Mouse (Mus musculus) hindbrain, postnatal 0 days (tissue): ENCODE results near the gene Mapkapk2. TPM values are rescaled to one million over a fixed set of nuclear protein-coding genes. Genes with fewer than 3 reads are reported as not detected.
A peak's percentile ranks its signal among the peaks of the same experiment; 100 is the strongest.

Experiments used
- ATAC-seq: fragments of 200-750 bp; cut with Nextera tagmentation; 2 replicates; pipeline ENCODE4 v1.8.0; 2017; ENCODE audit warnings: mild to moderate bottlenecking, moderate TSS enrichment, moderate library complexity
- DNase-seq: peaks from one replicate; pipeline ENCODE4 v3.0.0-alpha.2; 2015; ENCODE audit warnings: low spot score
- H3K27ac ChIP-seq: fragments of 300-500 bp; sonication (generic); 2 replicates; pipeline ENCODE4 v1.5.1; 2014; ENCODE audit warnings: mild to moderate bottlenecking
- H3K27me3 ChIP-seq: fragments of 300-500 bp; sonication (generic); 2 replicates; pipeline ENCODE4 v1.6.1; 2014; ENCODE audit warnings: low read length, mixed read lengths; ENCODE audit not compliant: insufficient read depth
- H3K36me3 ChIP-seq: fragments of 300-500 bp; sonication (generic); 2 replicates; pipeline ENCODE4 v1.6.1; 2014; ENCODE audit warnings: low read length, mixed read lengths; ENCODE audit not compliant: insufficient read depth
- H3K4me1 ChIP-seq: fragments of 300-500 bp; sonication (generic); 2 replicates; pipeline ENCODE4 v1.6.1; 2014; ENCODE audit warnings: antibody characterized with exemption, low read length, mixed read lengths; ENCODE audit not compliant: insufficient read depth
- H3K4me2 ChIP-seq: fragments of 300-500 bp; sonication (generic); 2 replicates; pipeline ENCODE4 v1.6.1; 2014; ENCODE audit warnings: low read depth, mild to moderate bottlenecking, low read length, moderate library complexity, mixed read lengths
- H3K4me3 ChIP-seq: fragments of 300-500 bp; sonication (generic); 2 replicates; pipeline ENCODE4 v1.5.1; 2014; ENCODE audit warnings: low read length
- H3K9ac ChIP-seq: fragments of 300-500 bp; sonication (generic); replicated peaks from 2 replicates; pipeline ENCODE4 v1.6.1; 2014; ENCODE audit warnings: mild to moderate bottlenecking, low read length, moderate library complexity, mixed read lengths
- H3K9me3 ChIP-seq: fragments of 300-500 bp; sonication (generic); 2 replicates; pipeline ENCODE4 v1.6.1; 2016; ENCODE audit warnings: low read length, mixed read lengths
- CTCF ChIP-seq: IDR thresholded peaks from 2 replicates; pipeline ENCODE4 v1.5.1; 2016; ENCODE audit warnings: antibody characterized with exemption, control low read depth, low read depth
- WGBS: fragments of 180-500 bp; shearing (Covaris S2); extraction: QIAGEN DNeasy Blood & Tissue Kit; methylation state at CpG from one replicate; pipeline ENCODE4 v1.1.7; 2014; 5-methylcytosine and 5-hydroxymethylcytosine counted together
- polyA plus RNA-seq: library from polyadenylated mRNA; unstranded; fragments of >200 nt; fragmentation: Nextera tagmentation; extraction: Ambion mirVana; gene quantifications from 2 replicates; pipeline ENCODE4 v1.2.1, GENCODE M21; 2015
- total RNA-seq: library from RNA; depleted of rRNA; stranded (reverse); fragments of >200 nt; gene quantifications from 2 replicates; pipeline ENCODE4 v1.2.3, GENCODE M21; 2014

The Mapkapk2 gene
- total and polyA plus RNA-seq, 2 experiments from 2014 or later = 21.2 to 71.1 TPM

DNA sequence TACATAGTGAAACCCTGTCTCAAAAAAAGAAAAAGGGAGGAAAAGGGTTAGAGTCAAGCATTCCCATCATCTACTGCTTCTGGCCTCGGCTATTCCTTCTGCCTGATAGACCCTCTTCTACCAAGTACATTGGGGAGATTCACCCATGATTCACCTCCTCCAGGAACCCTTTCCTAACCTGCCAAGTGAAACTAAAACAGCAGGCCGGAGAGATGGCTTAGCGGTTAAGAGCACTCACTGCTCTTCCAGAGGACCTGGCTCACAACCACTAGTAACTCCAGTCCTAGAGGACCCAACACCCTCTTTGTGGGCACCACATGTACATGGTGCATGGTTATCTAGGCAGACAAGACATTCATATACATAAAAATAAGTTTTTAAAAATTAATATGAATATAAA lies 12.4 kb downstream of the Mapkapk2 start:
- no peak overlapping the region for H3K4me3 ChIP-seq
- no peak overlapping the region for H3K4me2 ChIP-seq
- H3K4me1 ChIP-seq = peaks cover 52% of the 10 kb centered on the region
- no peak for ATAC-seq
- H3K9ac ChIP-seq = no peak overlapping the region
- TF ChIP-seq CTCF = no peak
- WGBS = 67% methylated on average over 3 of the region's 3 CpGs
- DNase-seq = no peak
- H3K27me3 ChIP-seq = no peaks in the 10 kb centered on the region
- H3K9me3 ChIP-seq = no peaks in the 10 kb centered on the region
- no peaks in the 10 kb centered on the region for H3K36me3 ChIP-seq
- H3K27ac ChIP-seq = no peak overlapping the region

- 39% methylated on average over 8 of the region's 8 CpGs for WGBS
These were observed 13.3 kb downstream of the Mapkapk2 start for GRCm38 (mm10) chr1:131084289-131084688.

GRCm38 (mm10) chr1:131083609-131084008 lies 14.0 kb downstream of the Mapkapk2 start:
- H3K36me3 ChIP-seq = no peaks in the 10 kb centered on the region
- no peak for TF ChIP-seq CTCF
- no peak overlapping the region for H3K4me3 ChIP-seq
- H3K9me3 ChIP-seq = no peaks in the 10 kb centered on the region
- WGBS = 54% methylated on average over 4 of the region's 4 CpGs
- ATAC-seq = no peak
- no peak for DNase-seq
- no peaks in the 10 kb centered on the region for H3K27me3 ChIP-seq
- H3K9ac ChIP-seq = no peak overlapping the region
- H3K4me1 ChIP-seq = peaks cover 57% of the 10 kb centered on the region
- H3K27ac ChIP-seq = 0 out of 2 replicates have a peak overlapping the region, but pooled peaks have one; percentile 20
- no peak overlapping the region for H3K4me2 ChIP-seq

More at GRCm38 (mm10) chr1:131084289-131084688, 13.3 kb downstream of the Mapkapk2 start:
- no peaks in the 10 kb centered on the region for H3K9me3 ChIP-seq
- ATAC-seq = no peak
- TF ChIP-seq CTCF = no peak
- no peak overlapping the region for H3K4me2 ChIP-seq
- no peaks in the 10 kb centered on the region for H3K27me3 ChIP-seq
- no peaks in the 10 kb centered on the region for H3K36me3 ChIP-seq
- no peak for DNase-seq
- peak overlapping the region; percentile 20; the same call in 1 of the 2 replicates for H3K27ac ChIP-seq
- H3K9ac ChIP-seq = no peak overlapping the region
- H3K4me3 ChIP-seq = no peak overlapping the region
- peaks cover 55% of the 10 kb centered on the region for H3K4me1 ChIP-seq

DNA sequence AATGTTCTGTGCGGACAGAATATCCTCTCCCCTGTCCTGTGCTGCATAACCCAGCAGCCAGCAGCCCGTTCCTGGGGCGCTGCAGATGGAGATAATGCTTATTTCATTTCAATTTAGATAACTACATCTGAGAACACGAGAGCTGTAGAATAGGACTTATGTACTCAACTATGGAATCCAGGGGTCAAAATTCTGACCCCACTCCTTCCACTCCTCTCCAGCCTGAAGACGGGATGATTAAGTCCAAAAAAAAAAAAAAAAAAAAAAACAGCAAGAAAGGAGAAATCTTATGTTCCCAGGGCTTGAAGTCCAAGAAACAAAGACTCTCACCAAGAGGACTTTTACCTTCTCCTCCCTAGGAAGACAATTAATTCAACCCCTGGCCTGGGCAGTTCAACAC lies 14.5 kb downstream of the Mapkapk2 start:
- no peaks in the 10 kb centered on the region for H3K36me3 ChIP-seq
- DNase-seq (no peak), ATAC-seq (no peak)
- 80% methylated on average over 5 of the region's 5 CpGs for WGBS
- H3K9me3 ChIP-seq = no peaks in the 10 kb centered on the region
- H3K27ac ChIP-seq = no peak overlapping the region
- no peak overlapping the region for H3K4me2 ChIP-seq
- H3K27me3 ChIP-seq = no peaks in the 10 kb centered on the region
- TF ChIP-seq CTCF = no peak
- peaks cover 52% of the 10 kb centered on the region for H3K4me1 ChIP-seq
- no peak overlapping the region for H3K9ac ChIP-seq
- H3K4me3 ChIP-seq = no peak overlapping the region

DNA sequence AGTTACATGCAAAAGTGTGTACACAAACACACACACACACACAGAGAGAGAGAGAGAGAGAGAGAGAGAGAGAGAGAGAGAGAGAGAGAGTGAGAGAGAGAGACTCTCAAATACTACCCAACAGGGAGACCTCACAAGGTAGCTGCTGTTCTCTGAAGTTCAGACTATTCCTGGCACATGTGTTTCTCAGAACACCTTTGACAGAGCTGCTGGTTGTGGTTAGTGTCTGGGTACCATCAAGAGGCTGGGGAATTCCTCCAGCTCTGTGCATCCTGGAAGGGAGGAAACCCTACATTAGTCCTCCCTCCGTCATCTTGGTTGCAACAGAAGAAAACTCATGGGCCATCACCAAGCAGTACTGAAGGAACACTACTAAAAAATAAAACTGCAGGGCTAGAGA lies 16.9 kb downstream of the Mapkapk2 start:
- no peak overlapping the region for H3K9ac ChIP-seq
- TF ChIP-seq CTCF = no peak
- no peaks in the 10 kb centered on the region for H3K36me3 ChIP-seq
- no peaks in the 10 kb centered on the region for H3K9me3 ChIP-seq
- DNase-seq = no peak
- no peaks in the 10 kb centered on the region for H3K27me3 ChIP-seq
- no peak overlapping the region for H3K27ac ChIP-seq
- no peak overlapping the region for H3K4me2 ChIP-seq
- no peak for ATAC-seq
- 100% methylated on average over 1 of the region's 1 CpGs for WGBS
- no peak overlapping the region for H3K4me3 ChIP-seq
- H3K4me1 ChIP-seq = peaks cover 37% of the 10 kb centered on the region

DNA sequence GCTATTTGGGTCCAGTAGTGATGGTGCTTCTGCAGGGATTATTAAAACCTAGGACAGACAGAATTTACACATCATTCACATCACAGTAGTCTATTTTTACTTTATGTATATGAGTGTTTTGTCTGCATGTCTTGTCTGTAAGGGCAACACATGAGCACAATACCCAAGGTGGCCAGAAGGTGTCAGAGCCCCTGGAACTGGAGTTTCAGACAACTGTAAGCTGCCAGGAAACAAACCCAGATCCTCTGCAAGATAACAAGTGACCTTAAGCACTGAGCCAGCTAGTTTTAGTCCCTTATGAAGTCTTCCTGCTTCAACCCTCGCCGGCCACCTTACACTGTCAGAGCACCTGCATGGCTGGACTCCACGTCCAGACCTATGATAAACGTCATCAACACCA lies 17.9 kb downstream of the Mapkapk2 start:
- H3K27ac ChIP-seq = 0 out of 2 replicates have a peak overlapping the region, but pooled peaks have one; percentile 70

GRCm38 (mm10) chr1:131078761-131079330 lies 18.8 kb downstream of the Mapkapk2 start:
- Histone ChIP-seq H3K27me3 (no peaks in the 10 kb centered on the region), H3K36me3 (no peaks in the 10 kb centered on the region), H3K4me1 (peaks cover 31% of the 10 kb centered on the region), H3K27ac (peak overlapping the region; percentile 70), H3K9ac (no peak overlapping the region), H3K9me3 (no peaks in the 10 kb centered on the region), H3K4me3 (no peak overlapping the region), H3K4me2 (0 out of 2 replicates have a peak overlapping the region, but pooled peaks have one; percentile 13)
- TF ChIP-seq CTCF = peak; percentile 36
- WGBS = 14% methylated on average over 3 of the region's 3 CpGs
- DNase-seq = peak; percentile 86
- ATAC-seq = peak; percentile 94

More for the DNA sequence above, 17.9 kb downstream of the Mapkapk2 start:
- H3K9me3 ChIP-seq = no peaks in the 10 kb centered on the region
- ATAC-seq (no peak), DNase-seq (peak; percentile 36)
- no peaks in the 10 kb centered on the region for H3K36me3 ChIP-seq
- 79% methylated on average over 4 of the region's 4 CpGs for WGBS
- H3K9ac ChIP-seq = no peak overlapping the region
- H3K27me3 ChIP-seq = no peaks in the 10 kb centered on the region
- H3K4me2 ChIP-seq = no peak overlapping the region
- peaks cover 31% of the 10 kb centered on the region for H3K4me1 ChIP-seq
- TF ChIP-seq CTCF = peak; percentile 55; the same call in 1 of the 2 replicates
- H3K4me3 ChIP-seq = no peak overlapping the region
